Mouse (Mus musculus): ENCODE data around the gene Igf1r.

DNA sequence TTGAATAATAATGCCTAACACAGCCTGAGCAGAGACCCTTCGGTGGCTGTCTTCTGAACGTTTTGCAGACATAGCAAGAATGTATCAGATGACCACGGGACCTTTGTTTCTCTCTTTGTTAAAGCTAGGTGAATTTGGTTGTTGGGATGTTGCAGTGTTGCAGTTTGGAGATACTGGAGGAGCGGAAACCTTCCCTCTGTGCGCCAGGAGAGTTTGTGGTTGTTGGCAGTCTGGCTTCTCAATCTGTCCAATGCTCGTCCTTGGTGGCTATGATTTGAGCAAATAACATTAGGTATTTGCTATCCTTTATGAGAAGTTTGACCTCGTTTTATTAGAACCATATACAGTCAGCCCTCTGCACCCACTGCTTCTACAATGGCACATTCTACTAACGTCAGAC lies 30.2 kb downstream of the Igf1r start:
- no peak for TF ChIP-seq TAL1 (conservative IDR thresholded peaks at IDR 0.05; ENCODE audit: low read depth, low read length)
- no peak for TF ChIP-seq CTCF (IDR thresholded peaks at IDR 0.05; ENCODE audit: low read depth, low read length)
- TF ChIP-seq GATA2 (IDR thresholded peaks at IDR 0.05; ENCODE audit: borderline replicate concordance, low read depth, low read length), result no peak
- no peak for TF ChIP-seq GATA1 (IDR thresholded peaks at IDR 0.05; ENCODE audit: borderline replicate concordance, low read length)
- no peak for TF ChIP-seq POLR2AphosphoS5 (IDR thresholded peaks at IDR 0.05; ENCODE audit: insufficient replicate concordance, low read depth, low read length)
